Mouse (Mus musculus) right cerebral cortex, postnatal 36 days (tissue): ENCODE measurements around the gene Mybpc2.

Source experiments
- DNase-seq, 2 experiments: peaks; one replicate each; pipeline ENCODE4 v3.0.0; 2022; ENCODE audit warnings: low spot score in 2 of 2, mixed read lengths in 1 of 2

Mybpc2 gene

DNA sequence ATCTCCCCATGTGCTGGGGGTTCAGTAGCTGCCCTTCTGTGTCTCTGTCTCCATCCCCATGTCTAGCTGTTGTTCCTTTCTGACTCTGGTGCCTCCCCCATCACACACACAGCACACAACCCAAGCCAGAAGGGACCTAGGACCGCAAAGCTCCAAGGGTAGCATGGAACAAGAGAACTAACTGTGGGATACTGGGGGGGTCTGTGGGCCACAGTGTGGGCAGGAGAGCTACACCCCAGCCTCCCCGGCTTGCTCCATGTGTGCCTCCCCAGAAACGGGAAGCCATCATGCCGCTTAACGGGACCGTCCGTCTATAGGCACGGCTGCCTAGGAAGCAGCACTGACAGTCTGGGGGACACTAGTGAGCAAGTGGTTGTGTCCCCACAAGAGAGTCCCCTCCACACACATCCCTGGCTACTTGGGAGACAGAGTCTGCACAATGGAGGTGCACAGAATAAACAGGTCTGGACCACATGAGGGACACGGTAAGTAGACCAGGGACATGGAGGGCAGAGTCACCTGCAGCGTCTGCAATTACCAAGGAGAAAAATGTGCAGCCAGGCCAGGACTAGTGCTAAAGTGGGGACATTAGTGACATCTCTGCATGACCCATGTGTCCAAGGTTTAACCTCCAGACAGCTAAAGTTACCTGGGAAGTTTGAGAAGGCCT is 60.8 kb downstream of the Mybpc2 start:
- no peak for DNase-seq

DNA sequence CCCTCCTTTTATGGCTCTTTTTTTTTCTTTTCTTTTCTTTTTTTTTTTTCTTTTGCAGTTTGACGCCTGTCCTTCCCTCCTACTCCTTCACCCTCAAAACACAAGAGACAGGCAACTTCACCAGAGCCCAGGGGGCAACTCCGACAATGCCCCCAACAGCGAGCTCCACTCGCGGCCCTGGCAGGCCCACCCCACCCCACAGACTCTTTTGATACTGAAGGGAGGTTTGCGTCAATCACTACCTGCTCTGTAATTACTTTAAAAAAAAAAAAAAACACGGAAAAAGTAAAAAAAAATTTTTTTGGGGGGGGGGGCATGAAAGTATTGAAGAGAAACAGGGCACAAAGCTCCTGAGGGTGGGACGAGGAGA is 61.4 kb downstream of the Mybpc2 start:
- DNase-seq, result no peak

DNA sequence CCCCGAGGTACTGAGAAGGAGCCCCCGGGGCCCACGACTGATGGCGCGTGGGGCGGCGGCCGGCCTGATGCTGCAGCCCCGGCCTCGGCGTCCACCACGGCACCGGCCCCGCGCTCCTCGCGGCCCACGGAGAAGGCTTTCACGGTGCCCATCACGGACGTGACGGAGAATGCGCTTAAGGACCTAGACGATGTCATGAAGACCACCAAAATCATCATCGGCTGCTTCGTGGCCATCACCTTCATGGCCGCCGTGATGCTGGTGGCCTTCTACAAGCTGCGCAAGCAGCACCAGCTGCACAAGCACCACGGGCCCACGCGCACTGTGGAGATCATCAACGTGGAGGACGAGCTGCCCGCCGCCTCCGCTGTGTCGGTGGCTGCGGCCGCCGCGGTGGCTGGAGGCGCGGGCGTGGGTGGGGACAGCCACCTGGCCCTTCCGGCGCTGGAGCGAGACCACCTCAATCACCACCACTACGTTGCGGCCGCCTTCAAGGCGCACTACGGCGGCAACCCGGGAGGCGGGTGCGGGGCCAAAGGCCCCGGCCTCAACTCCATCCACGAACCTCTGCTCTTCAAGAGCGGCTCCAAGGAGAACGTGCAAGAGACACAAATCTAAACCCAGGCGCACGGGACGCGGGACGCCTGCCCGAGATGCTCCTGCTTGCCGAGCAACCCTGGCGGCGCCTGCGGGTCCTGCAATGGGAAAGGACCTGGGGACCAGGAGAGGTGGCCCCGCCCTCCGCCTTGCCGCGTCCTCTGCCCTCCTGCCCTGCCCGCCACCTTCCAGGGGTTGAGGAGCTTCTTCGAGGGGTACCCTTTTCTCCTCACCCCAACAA is 62.0 kb downstream of the Mybpc2 start:
- no peak for DNase-seq

DNA sequence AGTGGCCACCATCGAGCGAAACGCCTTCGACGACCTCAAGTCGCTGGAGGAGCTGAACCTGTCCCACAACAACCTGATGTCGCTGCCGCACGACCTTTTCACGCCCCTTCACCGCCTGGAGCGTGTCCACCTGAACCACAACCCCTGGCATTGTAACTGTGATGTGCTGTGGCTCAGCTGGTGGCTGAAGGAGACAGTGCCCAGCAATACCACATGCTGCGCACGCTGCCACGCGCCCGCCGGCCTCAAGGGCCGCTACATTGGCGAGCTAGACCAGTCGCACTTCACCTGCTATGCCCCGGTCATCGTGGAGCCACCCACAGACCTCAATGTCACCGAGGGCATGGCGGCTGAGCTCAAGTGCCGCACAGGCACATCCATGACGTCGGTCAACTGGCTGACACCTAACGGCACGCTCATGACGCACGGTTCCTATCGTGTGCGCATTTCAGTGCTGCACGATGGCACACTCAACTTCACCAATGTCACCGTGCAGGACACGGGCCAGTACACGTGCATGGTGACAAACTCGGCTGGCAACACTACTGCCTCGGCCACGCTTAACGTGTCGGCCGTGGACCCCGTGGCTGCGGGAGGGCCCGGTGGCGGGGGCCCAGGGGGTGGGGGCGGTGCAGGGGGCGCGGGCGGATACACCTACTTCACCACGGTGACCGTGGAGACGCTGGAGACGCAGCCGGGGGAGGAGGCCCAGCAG is 62.8 kb downstream of the Mybpc2 start:
- DNase-seq, result no peak

- DNase-seq, result no peak
Observed at GRCm38 (mm10) chr7:44460767-44461502, 63.5 kb downstream of the Mybpc2 start.

DNA sequence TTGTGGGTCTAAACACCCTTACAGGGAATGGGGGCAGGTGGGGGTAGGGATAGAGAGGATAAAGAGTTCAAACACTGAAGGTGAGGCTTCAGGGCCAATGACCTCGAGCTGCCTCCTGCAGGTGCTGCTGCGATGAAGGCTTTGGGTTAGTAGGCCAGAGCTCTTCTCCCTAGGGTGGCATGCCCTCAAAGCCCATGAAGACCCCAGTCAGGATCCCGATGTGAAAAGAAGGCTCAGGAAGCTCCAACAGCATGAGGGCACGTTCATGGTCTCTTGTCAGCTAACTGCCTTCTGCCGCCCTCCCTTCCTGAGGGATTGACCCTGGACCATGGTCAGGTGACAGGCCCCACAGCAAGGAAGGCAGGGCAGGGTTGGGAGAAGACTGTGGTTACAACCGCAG is 64.4 kb downstream of the Mybpc2 start:
- no peak for DNase-seq

GRCm38 (mm10) chr7:44456302-44456701 is 68.2 kb downstream of the Mybpc2 start:
- no peak for DNase-seq

GRCm38 (mm10) chr7:44453256-44453655 is 71.2 kb downstream of the Mybpc2 start:
- DNase-seq, result no peak
